Mouse (Mus musculus): ENCODE measurements around the gene Ppdpf. TPM values are rescaled to one million over a fixed set of nuclear protein-coding genes. Genes with fewer than 3 reads are reported as not detected.

Gene Ppdpf
- polyA plus RNA-seq, 1 experiment from 2014 or later: 254 TPM

- Histone ChIP-seq H3K36me3 (peaks cover 23% of the 10 kb centered on the region), H3K4me1 (no peaks in the 10 kb centered on the region), H3K27ac (no peak overlapping the region), H3K9ac (no peak overlapping the region), H3K4me2 (no peak overlapping the region), H3K4me3 (no peak overlapping the region), H3K27me3 (no peaks in the 10 kb centered on the region), H3K9me3 (no peaks in the 10 kb centered on the region)
- no peak for ATAC-seq (ENCODE audit: insufficient number of reproducible peaks, low FRiP score, low TSS enrichment, low read depth)
- WGBS: 77% methylated on average over 19 of the region's 20 CpGs
Observed at GRCm38 (mm10) chr2:181231171-181231570, 44.1 kb downstream of the Ppdpf start.

GRCm38 (mm10) chr2:181233443-181233842 is 46.4 kb downstream of the Ppdpf start:
- Histone ChIP-seq H3K36me3 (peaks cover 32% of the 10 kb centered on the region), H3K4me2 (no peak overlapping the region), H3K4me1 (no peaks in the 10 kb centered on the region), H3K27ac (no peak overlapping the region), H3K9ac (no peak overlapping the region), H3K4me3 (no peak overlapping the region), H3K27me3 (no peaks in the 10 kb centered on the region), H3K9me3 (no peaks in the 10 kb centered on the region)
- WGBS: 86% methylated on average over 15 of the region's 15 CpGs
- no peak for ATAC-seq (ENCODE audit: insufficient number of reproducible peaks, low FRiP score, low TSS enrichment, low read depth)

DNA sequence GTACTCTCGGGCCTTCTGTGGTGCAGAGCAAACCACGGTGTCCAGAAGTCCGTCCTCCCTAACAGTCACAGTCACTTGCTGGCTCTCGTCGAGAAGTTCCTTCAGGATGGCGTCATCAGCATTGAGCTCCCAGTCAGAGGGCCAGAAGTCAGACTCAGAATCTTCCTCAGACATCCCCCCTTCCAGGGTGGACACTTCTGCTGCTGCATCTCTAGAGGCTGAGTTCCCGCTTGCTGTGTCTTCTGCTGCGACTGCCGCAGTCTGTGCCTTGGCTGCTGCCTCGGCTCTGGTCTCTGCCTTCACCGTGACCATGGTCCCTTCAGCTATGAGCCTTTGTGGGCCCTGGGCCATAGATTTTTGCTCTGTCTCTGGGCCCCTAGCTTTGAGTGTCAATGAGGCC is 47.6 kb downstream of the Ppdpf start:
- no peak overlapping the region for H3K27ac ChIP-seq
- no peak overlapping the region for H3K4me3 ChIP-seq
- H3K36me3 ChIP-seq: peaks cover 27% of the 10 kb centered on the region
- H3K9me3 ChIP-seq: no peaks in the 10 kb centered on the region
- no peak overlapping the region for H3K4me2 ChIP-seq
- 88% methylated on average over 11 of the region's 11 CpGs for WGBS
- no peaks in the 10 kb centered on the region for H3K27me3 ChIP-seq
- H3K4me1 ChIP-seq: 0 out of 2 replicates have a peak, but pooled peaks cover 2% of the 10 kb centered on the region
- no peak for ATAC-seq (ENCODE audit: insufficient number of reproducible peaks, low FRiP score, low TSS enrichment, low read depth)
- H3K9ac ChIP-seq: no peak overlapping the region

GRCm38 (mm10) chr2:181235681-181236566 is 48.9 kb downstream of the Ppdpf start:
- WGBS: 84% methylated on average over 23 of the region's 23 CpGs
- H3K9me3 ChIP-seq: no peaks in the 10 kb centered on the region
- H3K4me1 ChIP-seq: 0 out of 2 replicates have a peak, but pooled peaks cover 2% of the 10 kb centered on the region
- H3K36me3 ChIP-seq: peaks cover 24% of the 10 kb centered on the region
- no peaks in the 10 kb centered on the region for H3K27me3 ChIP-seq
- no peak overlapping the region for H3K4me2 ChIP-seq
- H3K4me3 ChIP-seq: no peak overlapping the region
- no peak overlapping the region for H3K27ac ChIP-seq
- no peak overlapping the region for H3K9ac ChIP-seq
- no peak for ATAC-seq (ENCODE audit: insufficient number of reproducible peaks, low FRiP score, low TSS enrichment, low read depth)

GRCm38 (mm10) chr2:181237251-181238014 is 50.4 kb downstream of the Ppdpf start:
- ATAC-seq (ENCODE audit: insufficient number of reproducible peaks, low FRiP score, low TSS enrichment, low read depth): no peak
- H3K4me1 ChIP-seq: peaks cover 14% of the 10 kb centered on the region
- H3K9me3 ChIP-seq: no peaks in the 10 kb centered on the region
- H3K27ac ChIP-seq: no peak overlapping the region
- H3K4me3 ChIP-seq: no peak overlapping the region
- H3K9ac ChIP-seq: no peak overlapping the region
- no peak overlapping the region for H3K4me2 ChIP-seq
- peaks cover 24% of the 10 kb centered on the region for H3K36me3 ChIP-seq
- 90% methylated on average over 17 of the region's 17 CpGs for WGBS
- no peaks in the 10 kb centered on the region for H3K27me3 ChIP-seq

GRCm38 (mm10) chr2:181238091-181238610 is 51.1 kb downstream of the Ppdpf start:
- Histone ChIP-seq H3K27ac (no peak overlapping the region), H3K27me3 (no peaks in the 10 kb centered on the region), H3K4me1 (peaks cover 14% of the 10 kb centered on the region), H3K4me2 (no peak overlapping the region), H3K36me3 (peaks cover 24% of the 10 kb centered on the region), H3K9ac (no peak overlapping the region), H3K4me3 (no peak overlapping the region), H3K9me3 (no peaks in the 10 kb centered on the region)
- no peak for ATAC-seq (ENCODE audit: insufficient number of reproducible peaks, low FRiP score, low TSS enrichment, low read depth)
- 80% methylated on average over 10 of the region's 10 CpGs for WGBS

Other genes starting within 250 kb of the Ppdpf start
- 8.1 and 8.4 TPM in 2 replicates for gene Nkain4, start 232.5 kb upstream of the Ppdpf start, polyA plus RNA-seq (2015; fragmentation: Nextera tagmentation; extraction: Ambion mirVana)
- 147 and 148 TPM in 2 replicates for gene Arfgap1, start 220.0 kb upstream of the Ppdpf start, polyA plus RNA-seq (2015; fragmentation: Nextera tagmentation; extraction: Ambion mirVana)
- 1.2 and 1.8 TPM in 2 replicates for gene Col20a1, start 200.7 kb upstream of the Ppdpf start, polyA plus RNA-seq (2015; fragmentation: Nextera tagmentation; extraction: Ambion mirVana)
- gene Chrna4, start 143.7 kb upstream of the Ppdpf start, polyA plus RNA-seq (2015; fragmentation: Nextera tagmentation; extraction: Ambion mirVana): 1.3 and 1.5 TPM in 2 replicates
- 0.15 TPM in 1 of 2 replicates, not detected in the other for gene Kcnq2, start 51.9 kb upstream of the Ppdpf start, polyA plus RNA-seq (2015; fragmentation: Nextera tagmentation; extraction: Ambion mirVana)
- not detected in 2 replicates for gene Eef1a2, start 30.2 kb upstream of the Ppdpf start, polyA plus RNA-seq (2015; fragmentation: Nextera tagmentation; extraction: Ambion mirVana)
- 2.1 and 2.2 TPM in 2 replicates for gene Ptk6, start 15.5 kb downstream of the Ppdpf start, polyA plus RNA-seq (2015; fragmentation: Nextera tagmentation; extraction: Ambion mirVana)
- gene Srms, start 25.9 kb downstream of the Ppdpf start, polyA plus RNA-seq (2015; fragmentation: Nextera tagmentation; extraction: Ambion mirVana): 0.26 and 0.41 TPM in 2 replicates
- 0.14 and 0.25 TPM in 2 replicates for gene Fndc11, start 32.8 kb downstream of the Ppdpf start, polyA plus RNA-seq (2015; fragmentation: Nextera tagmentation; extraction: Ambion mirVana)
- 1.3 and 1.4 TPM in 2 replicates for gene Helz2, start 54.8 kb downstream of the Ppdpf start, polyA plus RNA-seq (2015; fragmentation: Nextera tagmentation; extraction: Ambion mirVana)
- 14.1 and 15.1 TPM in 2 replicates for gene Gmeb2, start 100.8 kb downstream of the Ppdpf start, polyA plus RNA-seq (2015; fragmentation: Nextera tagmentation; extraction: Ambion mirVana)
- gene Stmn3, start 127.3 kb downstream of the Ppdpf start, polyA plus RNA-seq (2015; fragmentation: Nextera tagmentation; extraction: Ambion mirVana): 0.77 and 2.5 TPM in 2 replicates
- gene Rtel1, start 132.5 kb downstream of the Ppdpf start, polyA plus RNA-seq (2015; fragmentation: Nextera tagmentation; extraction: Ambion mirVana): 35.8 and 36.3 TPM in 2 replicates
- 40.4 and 42.1 TPM in 2 replicates for gene Zgpat, start 177.7 kb downstream of the Ppdpf start, polyA plus RNA-seq (2015; fragmentation: Nextera tagmentation; extraction: Ambion mirVana)
- gene Arfrp1, start 178.2 kb downstream of the Ppdpf start, polyA plus RNA-seq (2015; fragmentation: Nextera tagmentation; extraction: Ambion mirVana): 59.0 and 64.8 TPM in 2 replicates
- 22.7 and 23.7 TPM in 2 replicates for gene Lime1, start 192.8 kb downstream of the Ppdpf start, polyA plus RNA-seq (2015; fragmentation: Nextera tagmentation; extraction: Ambion mirVana)

Data from limb, embryonic 15.5 days (tissue).